Mouse (Mus musculus) embryonic facial prominence, embryonic 10.5 days (tissue): Measurements from ENCODE around the gene Efna2. TPM values are rescaled to one million over a fixed set of nuclear protein-coding genes. Genes with fewer than 3 reads are reported as not detected.

Experiments used
- DNase-seq: peaks from one replicate; pipeline ENCODE4 v3.0.0-alpha.2; 2017; ENCODE audit warnings: low spot score
- H3K27ac ChIP-seq: fragments of 300-500 bp; sonication (generic); replicated peaks from 2 replicates; pipeline ENCODE4 v1.5.1; 2016; ENCODE audit warnings: mild to moderate bottlenecking
- H3K27me3 ChIP-seq: fragments of 300-500 bp; sonication (generic); replicated peaks from 2 replicates; pipeline ENCODE4 v1.6.1; 2016; ENCODE audit warnings: low read depth, mild to moderate bottlenecking; ENCODE audit not compliant: poor library complexity, severe bottlenecking
- H3K36me3 ChIP-seq: fragments of 300-500 bp; sonication (generic); replicated peaks from 2 replicates; pipeline ENCODE4 v1.6.1; 2016; ENCODE audit warnings: mild to moderate bottlenecking, moderate library complexity
- H3K4me1 ChIP-seq: fragments of 300-500 bp; sonication (generic); 2 replicates; pipeline ENCODE4 v1.6.1; 2016
- H3K4me3 ChIP-seq: fragments of 300-500 bp; sonication (generic); 2 replicates; pipeline ENCODE4 v1.5.1; 2016; ENCODE audit warnings: mild to moderate bottlenecking, moderate library complexity
- H3K9me3 ChIP-seq: fragments of 300-500 bp; sonication (generic); 2 replicates; pipeline ENCODE4 v1.6.1; 2016; ENCODE audit warnings: mild to moderate bottlenecking
- WGBS: fragments of 180-500 bp; shearing (Covaris S2); methylation state at CpG from one replicate; pipeline ENCODE4 v1.1.7; 2016; 5-methylcytosine and 5-hydroxymethylcytosine counted together
- polyA plus RNA-seq: library from polyadenylated mRNA; unstranded; fragments of >200 nt; fragmentation: Nextera tagmentation; extraction: Ambion mirVana; gene quantifications from 2 replicates; pipeline ENCODE4 v1.2.1, GENCODE M21; 2016

Efna2 gene
- polyA plus RNA-seq, 1 experiment from 2014 or later = 45.2 TPM

- peak overlapping the region; percentile 99 for H3K4me3 ChIP-seq
- H3K4me1 ChIP-seq = peaks cover 73% of the 10 kb centered on the region
- H3K27ac ChIP-seq = peak overlapping the region; percentile 100
- DNase-seq = peak; percentile 70
- H3K9me3 ChIP-seq = no peaks in the 10 kb centered on the region
- H3K36me3 ChIP-seq = peaks cover 79% of the 10 kb centered on the region
- no peaks in the 10 kb centered on the region for H3K27me3 ChIP-seq
- WGBS = 6% methylated on average over 15 of the region's 15 CpGs
Observed at GRCm38 (mm10) chr10:80152071-80152872, 27.0 kb upstream of the Efna2 start.

DNA sequence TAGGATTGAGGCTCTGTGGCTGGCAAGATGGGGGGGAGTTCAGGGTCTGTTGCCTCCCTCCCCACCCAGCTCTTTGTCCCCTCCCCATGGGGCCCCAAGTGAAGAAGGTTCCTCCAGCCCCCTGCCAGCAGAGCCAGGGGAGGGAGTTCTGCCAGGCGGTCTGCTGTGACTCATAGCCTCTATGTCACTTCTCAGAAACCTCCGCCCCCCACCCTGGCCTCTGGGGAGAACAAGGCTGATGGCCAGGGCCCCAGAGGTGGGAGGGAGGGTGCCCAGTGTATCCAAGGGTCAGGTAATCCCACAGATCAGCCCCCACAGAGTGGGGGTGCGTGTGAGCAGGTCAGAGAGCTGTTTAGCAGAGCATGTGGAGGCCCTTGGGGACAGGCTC, 26.4 kb upstream of the Efna2 start:
- H3K9me3 ChIP-seq = no peaks in the 10 kb centered on the region
- 45% methylated on average over 3 of the region's 3 CpGs for WGBS
- peaks cover 84% of the 10 kb centered on the region for H3K36me3 ChIP-seq
- H3K4me3 ChIP-seq = peak overlapping the region; percentile 99
- H3K4me1 ChIP-seq = peaks cover 73% of the 10 kb centered on the region
- DNase-seq = no peak
- H3K27ac ChIP-seq = peak overlapping the region; percentile 100
- H3K27me3 ChIP-seq = no peaks in the 10 kb centered on the region

GRCm38 (mm10) chr10:80153713-80154112, 25.6 kb upstream of the Efna2 start:
- Histone ChIP-seq H3K27me3 (no peaks in the 10 kb centered on the region), H3K4me3 (peak overlapping the region; percentile 99), H3K27ac (peak overlapping the region; percentile 100), H3K36me3 (peaks cover 92% of the 10 kb centered on the region), H3K4me1 (peaks cover 77% of the 10 kb centered on the region), H3K9me3 (no peaks in the 10 kb centered on the region)
- DNase-seq = no peak
- WGBS = 85% methylated on average over 19 of the region's 19 CpGs

DNA sequence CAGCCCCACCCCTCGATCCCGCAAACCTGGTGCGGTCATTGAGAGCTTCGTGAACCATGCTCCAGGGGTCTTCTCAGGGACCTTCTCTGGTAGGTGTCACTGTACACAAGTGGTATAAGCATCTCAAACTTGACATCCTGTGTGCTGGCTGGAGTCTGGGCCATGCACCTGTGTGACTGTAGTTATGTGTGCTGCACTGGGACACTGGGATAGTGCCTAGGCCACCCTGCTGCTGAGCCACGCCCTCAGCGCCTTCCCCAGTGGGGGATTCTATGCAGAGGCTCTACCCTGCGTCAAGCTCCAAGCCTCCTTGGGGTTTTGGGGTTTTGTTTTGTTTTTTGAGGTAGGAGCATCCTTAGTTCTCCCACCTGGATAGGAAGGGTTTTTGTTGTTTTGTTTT, 24.9 kb upstream of the Efna2 start:
- WGBS = 88% methylated on average over 7 of the region's 7 CpGs
- Histone ChIP-seq H3K27ac (no peak overlapping the region; the same call in 1 of the 2 replicates), H3K36me3 (peaks cover 93% of the 10 kb centered on the region), H3K27me3 (no peaks in the 10 kb centered on the region), H3K4me1 (peaks cover 81% of the 10 kb centered on the region), H3K9me3 (no peaks in the 10 kb centered on the region), H3K4me3 (peak overlapping the region; percentile 99)
- no peak for DNase-seq

- peak overlapping the region; percentile 15; the same call in 1 of the 2 replicates for H3K27ac ChIP-seq
- no peaks in the 10 kb centered on the region for H3K27me3 ChIP-seq
- peaks cover 90% of the 10 kb centered on the region for H3K4me1 ChIP-seq
- H3K36me3 ChIP-seq = peaks cover 84% of the 10 kb centered on the region
- DNase-seq = no peak
- 48% methylated on average over 1 of the region's 1 CpGs for WGBS
- H3K4me3 ChIP-seq = peak overlapping the region; percentile 99
- no peaks in the 10 kb centered on the region for H3K9me3 ChIP-seq
Observed at GRCm38 (mm10) chr10:80155277-80155676, 24.0 kb upstream of the Efna2 start.

DNA sequence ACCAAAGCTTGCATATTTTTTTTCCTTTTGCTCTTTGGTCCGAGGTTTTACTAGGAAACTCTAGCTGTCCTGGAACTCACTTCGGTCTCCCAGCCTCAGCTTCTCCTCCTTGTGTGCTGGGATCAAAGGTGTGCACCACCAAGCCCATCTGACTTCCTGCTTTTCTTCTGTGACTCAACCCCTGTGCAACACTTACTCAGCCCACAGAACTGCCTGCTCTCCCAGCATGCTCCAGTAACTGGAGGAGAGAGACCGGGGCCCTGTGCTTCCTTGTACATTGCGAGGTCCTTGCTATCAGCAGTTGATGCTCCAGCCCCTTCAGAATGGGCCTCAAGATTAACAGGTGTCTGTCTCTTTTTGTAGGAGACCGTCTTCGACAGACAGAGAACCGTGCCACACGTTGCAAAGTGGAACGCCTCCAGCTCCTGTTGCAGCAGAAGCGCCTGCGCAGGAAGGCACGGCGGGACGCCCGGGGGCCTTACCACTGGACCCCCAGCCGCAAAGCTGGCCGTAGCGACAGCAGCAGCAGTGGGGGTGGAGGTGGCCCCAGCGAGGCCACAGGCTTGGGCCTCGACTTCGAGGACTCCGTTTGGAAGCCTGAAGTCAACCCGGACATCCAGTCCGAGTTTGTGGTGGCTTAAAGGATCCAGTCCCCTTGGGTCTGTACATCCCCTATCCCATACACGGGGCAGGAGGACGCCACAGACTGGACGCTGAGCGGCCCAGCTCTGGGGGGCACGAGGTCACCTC, 23.1 kb upstream of the Efna2 start:
- peaks cover 99% of the 10 kb centered on the region for H3K4me1 ChIP-seq
- H3K36me3 ChIP-seq = peaks cover 75% of the 10 kb centered on the region
- DNase-seq = no peak
- WGBS = 86% methylated on average over 29 of the region's 29 CpGs
- no peaks in the 10 kb centered on the region for H3K9me3 ChIP-seq
- H3K27me3 ChIP-seq = no peaks in the 10 kb centered on the region
- peak overlapping the region; percentile 99 for H3K4me3 ChIP-seq
- peak overlapping the region; percentile 57 for H3K27ac ChIP-seq

GRCm38 (mm10) chr10:80156752-80157053, 22.6 kb upstream of the Efna2 start:
- DNase-seq = no peak
- Histone ChIP-seq H3K9me3 (no peaks in the 10 kb centered on the region), H3K36me3 (peaks cover 70% of the 10 kb centered on the region), H3K27ac (no peak overlapping the region; the same call in 1 of the 2 replicates), H3K4me3 (peak overlapping the region; percentile 99), H3K4me1 (peaks cover 100% of the 10 kb centered on the region), H3K27me3 (no peaks in the 10 kb centered on the region)
- WGBS = 60% methylated on average over 7 of the region's 7 CpGs

DNA sequence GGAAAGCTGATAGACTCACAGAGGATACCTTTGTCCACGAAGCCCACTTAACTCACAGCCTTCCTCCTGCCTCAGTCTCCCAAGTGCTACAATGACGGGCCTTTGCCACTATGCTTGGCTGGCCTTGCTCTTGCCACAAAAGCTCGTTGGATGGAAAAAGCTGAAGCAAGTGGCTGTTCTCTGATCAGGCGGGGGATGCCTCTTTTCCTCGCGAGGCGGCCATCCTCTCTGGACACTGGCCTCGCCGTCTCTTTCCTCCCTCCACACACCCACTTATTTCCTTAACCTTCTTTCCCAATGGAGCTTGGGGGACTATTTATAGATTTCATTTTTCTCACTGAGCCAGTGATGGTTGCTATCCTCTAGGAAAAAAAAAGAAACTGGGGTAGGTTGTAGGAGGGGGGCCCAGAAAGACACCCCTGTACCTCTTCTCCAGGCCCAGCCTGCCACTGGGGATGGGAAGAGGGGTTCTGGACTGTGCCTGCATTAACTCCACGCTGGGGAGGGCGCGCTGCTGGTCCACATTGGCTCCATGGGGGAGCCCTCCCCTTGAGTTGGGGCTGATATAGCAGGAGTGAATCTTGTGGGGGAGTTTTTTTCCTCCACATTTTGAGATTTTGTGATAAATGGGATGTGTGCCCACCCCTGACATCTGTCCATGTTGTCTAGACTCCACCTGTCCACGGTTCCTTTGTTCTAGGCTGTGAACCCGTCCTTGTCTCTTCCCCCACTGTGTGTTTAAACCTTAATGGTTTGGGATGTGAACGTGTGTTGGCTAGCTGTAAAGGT, 21.9 kb upstream of the Efna2 start:
- Histone ChIP-seq H3K36me3 (peaks cover 64% of the 10 kb centered on the region), H3K27ac (peak overlapping the region; percentile 61; the same call in 1 of the 2 replicates), H3K4me1 (peaks cover 100% of the 10 kb centered on the region), H3K27me3 (no peaks in the 10 kb centered on the region), H3K9me3 (no peaks in the 10 kb centered on the region), H3K4me3 (peak overlapping the region; percentile 99)
- 65% methylated on average over 15 of the region's 15 CpGs for WGBS
- DNase-seq = no peak

DNA sequence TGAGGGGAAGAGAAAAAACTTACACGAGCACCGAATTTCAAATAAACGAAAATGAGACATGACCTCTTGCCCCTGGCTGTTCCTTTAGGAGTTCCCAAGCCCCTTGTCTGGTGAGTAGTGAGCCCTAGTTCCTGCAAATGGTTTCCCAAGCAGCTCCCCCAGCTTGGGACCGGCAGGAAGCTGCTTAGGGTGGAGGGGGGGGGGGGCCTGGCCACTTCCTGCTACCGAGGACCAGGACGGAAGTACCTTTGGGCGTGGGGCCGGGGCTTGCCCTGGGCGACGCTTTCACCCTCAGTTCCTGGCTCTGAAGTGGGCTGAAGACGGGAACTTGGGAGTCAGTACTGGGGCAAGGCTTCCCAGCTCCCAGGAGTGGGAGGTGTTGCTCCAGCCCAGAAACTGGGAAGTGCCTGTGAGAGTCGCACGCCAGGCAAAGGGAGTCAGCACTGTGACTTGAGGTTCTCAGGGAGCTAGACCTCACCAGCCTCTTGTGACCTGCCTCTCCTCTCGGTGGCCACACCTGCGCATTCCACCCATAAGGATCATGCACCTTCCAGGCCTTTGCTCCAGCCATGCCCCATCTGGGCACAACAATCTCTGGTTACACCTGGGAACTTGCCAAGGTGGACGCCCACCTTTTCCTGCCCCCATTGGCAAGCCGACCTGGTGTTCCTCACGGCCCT, 20.8 kb upstream of the Efna2 start:
- peaks cover 53% of the 10 kb centered on the region for H3K36me3 ChIP-seq

GRCm38 (mm10) chr10:80159021-80159560, 20.2 kb upstream of the Efna2 start:
- WGBS = 7% methylated on average over 12 of the region's 12 CpGs

More for the DNA sequence above, 20.8 kb upstream of the Efna2 start:
- peak; percentile 76 for DNase-seq
- 13% methylated on average over 18 of the region's 18 CpGs for WGBS
- H3K27ac ChIP-seq = peak overlapping the region; percentile 94
- H3K27me3 ChIP-seq = no peaks in the 10 kb centered on the region
- peak overlapping the region; percentile 59 for H3K4me3 ChIP-seq
- H3K4me1 ChIP-seq = peaks cover 100% of the 10 kb centered on the region
- H3K9me3 ChIP-seq = no peaks in the 10 kb centered on the region

DNA sequence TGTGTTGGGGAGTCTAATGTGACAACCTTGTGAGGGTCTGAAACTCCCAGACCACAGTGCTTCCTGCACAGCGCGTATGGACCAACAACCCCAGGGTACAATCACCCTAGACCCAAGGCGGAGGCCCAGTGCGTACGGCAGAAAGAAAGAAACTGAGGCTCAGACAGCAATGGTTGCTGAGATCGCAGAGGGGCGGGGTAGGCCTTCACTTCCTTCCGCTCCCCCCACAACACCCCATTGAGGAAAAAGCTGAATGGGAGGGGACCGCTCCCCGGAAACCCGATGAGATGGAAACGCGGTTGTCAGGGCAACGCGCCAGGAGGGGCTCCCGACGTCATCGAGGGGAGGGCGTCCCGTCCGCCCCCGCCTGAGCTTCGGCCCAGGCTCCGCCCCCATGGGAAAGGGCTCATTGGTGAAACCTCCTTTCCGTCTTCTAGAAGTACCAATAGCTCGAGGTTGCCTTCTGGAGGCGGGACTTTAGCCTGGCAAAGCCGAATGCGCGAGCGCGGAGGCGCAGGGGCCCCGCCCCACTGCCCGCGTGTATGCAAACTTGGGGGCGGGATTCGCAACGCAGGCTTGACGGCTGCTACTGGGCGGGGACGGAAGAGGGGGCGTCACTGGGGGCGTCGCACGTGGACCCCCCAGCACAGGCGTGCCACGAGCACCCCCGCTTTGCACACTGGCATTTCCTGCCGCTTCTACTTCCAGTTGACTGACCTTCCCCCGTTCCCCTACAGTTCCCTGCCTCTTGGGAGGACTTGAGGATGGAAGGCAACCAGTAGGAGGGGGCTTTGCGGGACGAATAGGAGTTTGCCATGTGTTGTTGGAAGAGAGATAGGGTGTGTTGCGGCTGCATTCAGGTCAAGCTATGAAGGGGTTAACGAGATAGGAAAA, 19.5 kb upstream of the Efna2 start:
- Histone ChIP-seq H3K4me3 (peak overlapping the region; percentile 59), H3K36me3 (peaks cover 39% of the 10 kb centered on the region), H3K27me3 (no peaks in the 10 kb centered on the region), H3K4me1 (peaks cover 99% of the 10 kb centered on the region), H3K9me3 (no peaks in the 10 kb centered on the region), H3K27ac (peak overlapping the region; percentile 94)
- WGBS = under 1% methylated on average over 55 of the region's 55 CpGs
- peak; percentile 97 for DNase-seq

More at GRCm38 (mm10) chr10:80159021-80159560, 20.2 kb upstream of the Efna2 start:
- DNase-seq = peak; percentile 73
- H3K27me3 ChIP-seq = no peaks in the 10 kb centered on the region
- H3K4me1 ChIP-seq = peaks cover 99% of the 10 kb centered on the region
- H3K27ac ChIP-seq = peak overlapping the region; percentile 94
- no peaks in the 10 kb centered on the region for H3K9me3 ChIP-seq
- peaks cover 46% of the 10 kb centered on the region for H3K36me3 ChIP-seq
- H3K4me3 ChIP-seq = peak overlapping the region; percentile 59
